Mouse (Mus musculus) kidney, postnatal 10 days (tissue): ENCODE measurements around the gene Scaper.
A peak's percentile ranks its signal among the peaks of the same experiment; 100 is the strongest.

Experiments used
- DNase-seq: peaks from one replicate; pipeline ENCODE4 v3.0.0; 2021; ENCODE audit warnings: mixed read lengths

Scaper gene

DNA sequence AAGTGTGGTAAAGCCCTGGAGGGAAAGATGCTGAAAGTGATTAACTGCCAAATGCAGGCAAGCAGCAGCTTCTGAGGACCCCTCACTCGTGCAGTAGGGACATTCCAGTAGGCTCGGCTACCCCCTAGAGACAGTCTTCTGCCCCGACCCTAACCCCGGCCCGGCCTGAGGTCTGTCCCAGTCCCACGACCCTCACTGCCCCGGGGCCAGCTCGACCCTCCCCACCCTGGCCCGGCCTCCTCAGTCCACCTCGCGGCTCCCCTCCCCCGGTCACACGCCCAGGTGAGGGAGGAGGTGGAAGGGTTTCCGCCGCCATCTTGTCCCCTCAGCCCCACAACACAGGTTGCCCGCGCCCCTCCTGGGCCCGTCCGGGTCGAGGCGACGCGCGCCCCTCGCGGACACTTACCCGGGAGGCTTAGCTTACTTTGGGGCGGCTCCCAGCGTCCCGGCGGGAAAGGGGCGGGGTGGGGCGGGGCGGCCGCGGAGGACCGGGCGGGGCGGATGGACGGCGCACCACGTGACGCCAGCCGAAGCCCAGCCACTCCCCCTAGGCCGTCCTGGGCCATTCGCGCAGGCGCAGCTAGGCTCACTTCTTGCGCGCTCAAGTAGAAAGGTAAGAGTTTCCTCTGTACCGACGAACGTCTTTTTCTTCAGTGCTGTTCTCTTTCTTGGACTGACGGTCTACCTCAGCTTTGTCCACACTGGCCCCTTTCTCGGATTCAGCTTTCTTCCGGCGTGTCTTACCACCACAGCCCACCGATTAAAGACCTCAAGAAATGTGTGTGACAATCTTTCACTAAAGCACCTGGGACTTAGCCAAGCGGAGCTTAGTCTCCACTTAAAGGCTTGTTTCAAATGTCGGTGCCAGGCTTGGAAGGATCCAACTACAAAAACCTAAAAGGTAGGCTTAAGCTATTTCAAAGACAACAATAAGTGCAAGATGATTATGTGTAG, at the start of gene Scaper:
Gene Scaper (minus strand): TSS at position 456 of the 954 bp plus-strand sequence.
- DNase-seq: peak; percentile 95

DNA sequence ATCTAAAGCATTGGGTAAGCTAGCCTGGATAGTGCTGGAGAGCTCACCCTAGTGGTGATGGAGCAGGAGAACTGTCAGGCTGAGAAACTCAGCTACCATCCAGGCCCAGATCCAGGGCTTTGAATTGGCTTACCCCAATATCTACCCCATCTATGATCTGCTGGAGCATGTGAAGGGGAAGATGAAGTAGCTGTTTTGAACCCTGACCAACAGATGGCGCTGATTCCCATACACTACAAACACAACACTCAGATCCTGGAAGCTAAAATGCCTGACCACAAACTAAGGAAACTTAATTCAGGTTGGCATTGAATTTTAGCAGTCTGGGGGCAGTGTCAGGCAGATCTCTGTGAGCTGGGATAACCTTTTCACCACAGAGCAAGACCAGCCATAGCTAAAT, 8.9 kb upstream of the Scaper start:
- peak; percentile 46 for DNase-seq

DNA sequence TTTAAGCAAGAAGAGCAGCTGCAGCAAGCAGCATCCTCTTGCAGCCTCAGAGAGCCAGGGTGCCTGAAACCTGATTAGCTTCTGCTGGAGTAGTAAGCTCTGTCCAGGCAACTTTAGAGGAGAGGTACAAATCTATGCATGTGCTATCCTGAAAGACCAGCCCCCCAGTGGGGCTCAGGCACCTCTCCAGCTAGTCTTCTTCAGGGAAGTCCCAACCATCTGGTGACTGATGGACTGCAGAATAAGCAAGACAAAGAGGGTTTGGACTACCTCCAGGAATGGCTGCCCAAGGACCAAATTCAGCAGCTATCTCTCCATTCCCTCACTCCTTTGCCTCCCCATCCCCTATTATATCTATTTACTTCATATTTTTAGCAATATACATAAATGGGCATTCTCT, 3.4 kb upstream of the Scaper start:
- no peak for DNase-seq

DNA sequence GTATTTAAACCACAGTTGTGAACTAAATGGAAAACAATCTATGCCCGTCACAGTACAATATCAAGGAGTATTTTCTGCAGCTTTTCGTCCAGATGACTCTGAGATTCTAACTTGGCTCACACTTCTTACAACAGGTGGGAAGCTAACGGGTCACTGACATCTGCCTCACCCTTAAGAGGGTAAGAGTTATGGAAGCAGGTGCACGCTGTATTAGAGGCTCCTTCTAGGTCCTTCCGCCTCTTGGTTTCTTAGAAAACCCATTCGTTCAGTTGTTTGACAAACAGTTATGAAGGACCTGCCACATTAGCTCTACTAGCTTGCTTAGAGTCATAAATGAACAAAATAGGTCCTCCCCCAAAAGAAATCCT, 683 bp upstream of the Scaper start:
- DNase-seq: no peak

DNA sequence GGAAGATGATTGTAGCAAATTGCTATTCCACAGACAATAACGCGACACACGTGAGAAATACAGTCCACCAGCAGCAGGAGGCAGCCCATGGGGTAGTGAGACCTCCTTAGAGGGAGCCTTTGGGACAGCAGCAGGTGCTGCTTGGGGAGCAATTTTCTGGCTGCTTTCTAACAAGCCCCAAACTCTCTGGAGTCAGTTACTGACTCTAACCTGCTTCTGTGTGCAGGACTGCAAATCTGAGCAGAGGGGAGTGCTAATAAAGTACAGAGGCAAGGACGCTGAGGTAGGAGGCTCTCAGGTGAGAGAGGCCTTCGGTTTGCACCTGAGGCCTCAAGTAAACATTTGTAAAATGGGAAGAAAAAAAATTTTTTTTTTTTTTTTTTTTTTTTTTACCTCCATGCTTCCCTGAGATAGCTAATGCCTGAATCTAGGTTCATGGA, 675 bp downstream of the Scaper start:
- peak; percentile 6 for DNase-seq

DNA sequence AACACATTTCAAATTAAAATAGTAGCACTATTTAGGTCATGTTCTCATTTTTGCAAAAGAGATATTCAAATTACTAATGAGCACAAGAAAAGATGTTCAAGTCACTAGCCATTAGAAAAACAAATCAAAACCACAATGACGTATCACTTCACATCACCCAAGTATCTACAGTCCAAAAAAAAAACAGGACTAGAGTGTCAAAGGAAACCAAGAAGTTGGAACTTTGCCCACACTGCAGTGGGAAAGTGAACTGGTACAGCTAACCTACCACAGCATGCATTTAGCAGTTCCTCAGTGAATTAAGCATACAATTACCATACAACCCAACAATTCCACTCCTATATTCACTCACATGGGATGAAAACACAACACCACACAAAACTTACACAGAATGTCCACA, 5.4 kb downstream of the Scaper start:
- no peak for DNase-seq

DNA sequence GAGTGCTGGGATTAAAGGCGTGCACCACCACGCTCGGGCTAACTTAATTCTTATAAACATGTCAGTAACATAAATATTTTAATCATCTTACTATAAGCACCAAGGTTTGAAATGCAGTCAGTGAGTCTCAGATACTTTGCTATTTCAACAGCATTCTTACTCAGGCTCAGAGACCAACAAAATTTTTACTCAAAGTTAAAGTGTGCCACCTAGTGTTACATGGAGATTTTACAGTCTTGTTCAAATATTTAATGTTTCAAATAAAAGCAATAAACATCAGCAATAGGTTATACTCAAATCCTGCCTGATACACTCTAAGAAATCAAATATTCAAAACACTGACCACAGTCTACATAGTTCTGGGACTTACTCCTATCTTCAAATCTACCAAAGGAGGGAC, 19.3 kb downstream of the Scaper start:
- no peak for DNase-seq

DNA sequence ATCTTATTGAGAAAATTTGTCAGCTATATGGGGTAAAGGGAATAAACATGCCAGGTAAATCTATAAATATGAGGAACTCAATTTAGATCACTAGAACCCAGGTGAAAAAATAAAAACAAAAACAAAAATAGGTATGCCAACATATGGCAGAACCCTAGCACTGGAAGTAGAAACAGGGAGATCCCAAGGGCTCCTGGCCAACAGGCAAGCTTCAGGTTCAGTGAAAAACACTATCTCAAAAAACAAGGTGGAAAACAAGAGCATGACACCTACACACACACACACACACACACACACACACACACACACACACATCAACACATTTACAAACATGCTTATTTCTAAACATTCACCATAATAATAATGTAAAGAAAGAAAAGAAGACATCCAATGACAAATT, 21.2 kb downstream of the Scaper start:
- no peak for DNase-seq

DNA sequence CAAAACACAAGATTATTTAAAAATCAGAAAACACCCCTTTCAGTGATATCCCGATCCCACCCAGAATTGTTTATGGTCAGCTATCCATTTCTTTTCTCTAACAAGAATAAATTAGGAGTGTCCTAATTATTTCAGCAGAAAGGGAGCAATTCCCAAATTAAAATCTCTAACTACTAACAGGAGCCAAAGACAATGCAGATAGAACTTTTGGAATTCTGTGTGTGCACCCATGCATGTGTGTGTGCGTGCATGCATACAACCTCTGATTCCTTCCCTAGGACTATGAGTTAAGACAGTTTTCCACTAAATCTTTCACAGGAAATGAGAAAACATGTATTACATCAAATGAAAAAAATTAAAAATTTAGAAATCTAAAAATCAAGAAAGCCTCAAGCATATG, 26.4 kb downstream of the Scaper start:
- no peak for DNase-seq

DNA sequence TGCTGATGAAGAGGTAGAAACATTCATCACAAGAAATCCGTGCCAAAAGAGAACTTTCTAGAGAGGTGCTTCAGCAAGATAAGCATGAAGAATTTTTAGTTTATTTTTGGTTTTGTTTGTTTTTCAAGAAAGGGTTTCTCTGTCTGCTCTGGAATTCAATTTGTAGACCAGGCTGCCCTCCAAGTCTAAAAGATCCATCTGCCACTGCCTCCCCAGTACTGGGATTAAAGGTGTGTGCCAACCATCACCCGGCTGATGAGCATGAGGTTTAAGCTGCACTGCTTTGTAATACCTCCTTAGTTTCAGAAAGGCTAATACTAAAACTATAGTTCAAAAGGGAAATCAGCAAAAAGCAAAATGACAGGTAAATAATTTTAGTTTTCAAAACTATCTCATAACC, 35.0 kb downstream of the Scaper start:
- DNase-seq: no peak

DNA sequence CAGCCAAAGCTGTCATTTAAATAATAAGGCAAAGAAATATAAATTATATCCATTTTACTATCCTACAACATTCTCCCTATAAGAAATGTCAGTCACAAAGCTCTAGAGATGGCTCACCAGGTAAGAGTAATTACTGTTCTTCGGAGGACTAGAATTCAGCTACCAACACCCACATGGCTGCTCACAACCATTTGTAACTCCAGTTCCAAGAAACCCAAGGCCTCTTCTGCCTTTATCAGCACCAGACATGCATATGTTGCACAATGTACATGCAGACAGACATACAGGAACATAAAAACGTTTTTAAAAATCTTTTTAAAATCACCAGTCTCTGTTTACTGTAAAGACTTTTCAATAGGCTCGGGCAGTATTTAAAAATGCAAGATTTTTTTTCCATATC, 36.3 kb downstream of the Scaper start:
- DNase-seq: no peak

DNA sequence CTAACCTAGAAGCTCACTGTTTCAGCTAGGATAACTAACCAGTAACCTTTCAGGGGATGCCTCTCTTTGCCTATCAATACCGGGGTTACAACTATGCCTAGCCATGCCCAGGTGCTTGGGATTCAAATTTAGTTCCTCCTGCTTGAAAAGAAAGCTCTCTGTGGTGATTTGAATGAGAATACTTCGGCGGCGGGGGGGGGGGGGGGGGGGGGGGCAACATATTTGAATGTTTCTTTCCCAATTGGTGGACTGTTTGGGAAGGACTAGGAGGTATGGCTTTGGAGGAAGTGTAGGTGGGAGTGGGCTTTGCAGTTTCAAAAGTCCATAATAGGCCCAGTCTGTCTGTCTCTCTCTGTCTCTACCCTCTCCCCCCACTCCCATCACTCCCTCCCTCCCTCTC, 37.4 kb downstream of the Scaper start:
- no peak for DNase-seq

DNA sequence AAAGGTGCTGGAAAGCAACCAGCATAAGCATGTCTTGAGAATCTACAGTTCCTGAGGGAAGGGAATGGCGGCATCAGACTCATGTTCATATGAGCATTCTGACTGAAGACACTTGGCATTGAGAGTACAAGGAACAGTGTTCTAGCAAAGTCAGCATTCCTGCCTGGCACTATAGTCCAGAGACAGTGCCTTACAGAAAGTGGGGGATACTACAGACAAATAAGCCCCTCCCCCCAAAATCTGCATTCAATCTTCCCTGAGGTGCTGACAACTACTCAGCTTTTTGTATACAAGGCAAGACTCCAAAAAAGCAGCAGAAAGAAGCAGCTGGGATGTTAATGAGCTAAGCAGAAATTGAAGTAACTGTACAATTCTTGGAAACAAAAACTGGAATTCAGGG, 59.9 kb downstream of the Scaper start:
- DNase-seq: no peak

DNA sequence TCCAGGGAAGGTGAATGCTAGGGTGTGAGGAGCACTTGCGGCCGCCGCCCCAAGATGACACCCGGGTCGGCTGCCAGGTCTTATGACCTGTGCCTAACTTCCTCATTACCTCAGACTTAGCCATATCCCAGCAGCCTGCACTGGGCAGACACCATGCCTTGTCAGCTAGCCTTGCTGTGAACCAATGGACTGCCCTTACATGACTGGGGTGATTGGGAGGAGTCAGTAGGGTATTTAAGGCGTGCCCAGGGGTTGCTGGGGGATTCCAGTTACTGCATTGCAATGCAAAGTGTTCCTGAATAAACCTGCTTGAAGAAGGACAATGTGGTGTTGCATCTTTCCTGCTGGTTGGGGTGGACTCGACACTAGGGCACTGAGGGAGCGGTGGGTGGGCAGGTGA, 148.5 kb downstream of the Scaper start:
- DNase-seq: no peak

DNA sequence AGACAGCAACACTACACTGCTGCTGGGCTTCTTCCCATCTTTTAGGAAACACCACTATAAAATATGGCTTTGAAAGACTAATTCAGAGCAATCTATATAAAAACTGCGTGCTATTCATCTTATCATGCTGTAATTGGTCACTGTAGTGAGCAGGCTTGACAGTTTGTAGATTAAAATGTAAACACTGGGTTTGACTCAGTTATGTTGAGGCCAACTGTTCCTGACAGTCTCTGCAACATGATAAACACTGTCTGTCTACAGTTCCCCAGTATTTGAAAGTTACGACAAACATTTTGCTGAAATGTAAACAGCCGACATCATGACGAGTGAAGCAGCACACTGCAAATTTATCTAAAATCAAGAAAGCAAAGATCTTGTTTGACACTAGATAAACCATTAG, 225.9 kb downstream of the Scaper start:
- DNase-seq: no peak

DNA sequence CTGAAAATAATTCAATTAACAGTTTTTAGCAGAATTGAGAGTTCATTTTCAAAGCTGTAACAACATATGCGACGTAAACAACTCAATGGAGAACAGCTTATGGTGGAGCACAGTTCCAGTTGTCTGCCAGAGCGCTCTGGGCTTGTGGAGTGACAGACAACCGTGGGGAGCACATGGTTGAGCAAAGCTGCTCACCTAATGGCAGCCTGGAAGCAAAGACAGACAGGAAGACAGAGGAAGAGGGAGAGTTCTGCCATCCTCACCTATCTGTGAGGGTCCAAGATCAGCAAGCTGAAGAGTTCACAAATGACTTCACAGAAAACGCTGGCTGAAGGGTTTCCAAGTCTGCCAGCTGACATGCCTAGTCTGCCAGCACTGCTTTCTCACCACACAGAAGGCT, 227.4 kb downstream of the Scaper start:
- no peak for DNase-seq

DNA sequence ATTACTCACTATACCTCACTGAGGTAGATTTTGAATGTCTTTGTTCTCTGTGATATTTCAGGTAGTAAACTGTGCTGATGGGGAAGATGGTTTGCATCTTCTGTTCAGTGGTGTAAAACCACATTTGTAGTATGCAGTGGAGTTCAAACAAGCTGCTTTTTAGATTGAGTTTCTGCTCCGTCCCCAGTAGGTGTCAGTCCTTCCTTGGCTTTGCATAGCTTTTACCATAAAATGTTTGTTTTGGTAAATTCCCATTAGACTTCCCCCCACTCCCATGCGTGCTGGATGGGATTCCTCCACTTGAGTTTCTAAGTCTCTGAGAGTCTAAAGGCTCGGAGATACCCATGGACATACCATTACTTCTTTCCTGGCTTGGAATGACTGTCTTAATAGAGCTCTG, 231.3 kb downstream of the Scaper start:
- DNase-seq: peak; percentile 6

DNA sequence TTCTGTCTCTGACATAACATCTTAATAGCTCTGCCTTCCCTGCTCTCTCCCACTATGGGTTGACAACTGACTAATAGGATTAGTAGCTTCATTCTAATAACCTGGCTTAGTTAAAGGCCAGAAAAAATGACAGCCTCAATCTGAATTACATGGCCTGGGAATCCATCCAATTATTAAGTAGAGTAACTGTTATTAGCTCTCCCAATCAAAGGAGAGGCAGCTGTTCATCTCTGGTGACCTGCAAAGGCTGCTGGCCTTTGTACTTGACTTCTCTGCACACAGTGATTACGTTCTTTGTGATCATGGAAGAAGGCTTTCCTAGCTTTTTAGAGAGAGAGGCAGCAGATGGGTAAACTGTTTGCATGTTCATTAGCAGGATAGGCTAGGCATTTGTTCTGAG, 242.6 kb downstream of the Scaper start:
- no peak for DNase-seq

DNA sequence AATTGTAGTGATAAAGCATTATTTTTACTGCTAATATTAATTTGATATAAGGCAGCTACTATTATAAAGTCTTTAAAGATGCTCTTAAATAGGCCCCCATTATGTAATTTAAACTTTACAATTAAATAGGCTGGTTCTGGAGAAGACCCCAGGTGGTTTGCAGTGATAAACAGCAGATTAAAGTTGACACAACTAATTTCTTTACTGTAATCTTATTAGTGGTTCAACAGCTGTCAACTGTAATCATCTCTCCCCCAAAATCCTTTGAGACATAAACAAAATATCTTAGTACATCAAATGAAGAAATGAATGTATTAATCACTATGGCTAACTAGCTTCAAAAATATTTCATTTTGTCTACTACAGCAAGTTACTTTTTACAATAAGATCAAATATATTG, 260.8 kb downstream of the Scaper start:
- no peak for DNase-seq

DNA sequence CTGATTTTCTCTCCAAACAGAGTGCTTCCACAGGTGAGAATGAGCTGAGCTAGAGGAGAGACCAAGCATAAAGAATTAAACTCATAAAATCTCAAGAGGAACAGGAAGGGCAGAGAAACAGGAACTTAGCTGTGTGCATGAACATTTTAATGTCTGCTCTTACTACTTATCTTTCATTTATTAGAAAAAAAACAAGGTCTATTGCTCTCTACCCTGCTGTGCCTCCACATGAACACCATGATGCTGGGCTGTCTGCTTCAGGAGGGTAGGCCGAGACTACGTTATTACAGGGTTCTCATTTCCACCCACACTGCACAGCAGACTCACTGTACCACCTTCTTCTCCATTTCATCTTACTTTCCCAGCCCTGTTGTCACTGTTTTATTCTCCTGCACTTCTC, 291.5 kb downstream of the Scaper start:
- no peak for DNase-seq

DNA sequence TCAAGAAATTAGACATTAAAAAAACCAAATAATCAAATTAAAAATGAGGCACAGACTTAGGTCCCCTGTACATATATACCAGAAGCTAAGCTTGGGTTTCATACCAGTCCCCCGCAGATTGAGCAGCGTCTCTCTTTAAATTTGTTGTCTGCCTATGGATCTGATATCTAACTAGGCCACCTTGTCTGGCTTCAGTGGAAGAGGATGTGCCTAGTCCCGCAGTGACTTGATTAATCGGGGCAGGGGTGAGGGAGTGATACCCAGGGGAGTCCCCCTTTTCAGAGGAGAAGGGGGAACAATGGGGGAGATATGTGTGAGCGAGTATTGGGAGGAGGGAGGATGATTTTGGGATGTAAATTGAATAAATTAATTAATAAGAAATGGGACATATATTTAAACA, 310.9 kb downstream of the Scaper start:
- no peak for DNase-seq

DNA sequence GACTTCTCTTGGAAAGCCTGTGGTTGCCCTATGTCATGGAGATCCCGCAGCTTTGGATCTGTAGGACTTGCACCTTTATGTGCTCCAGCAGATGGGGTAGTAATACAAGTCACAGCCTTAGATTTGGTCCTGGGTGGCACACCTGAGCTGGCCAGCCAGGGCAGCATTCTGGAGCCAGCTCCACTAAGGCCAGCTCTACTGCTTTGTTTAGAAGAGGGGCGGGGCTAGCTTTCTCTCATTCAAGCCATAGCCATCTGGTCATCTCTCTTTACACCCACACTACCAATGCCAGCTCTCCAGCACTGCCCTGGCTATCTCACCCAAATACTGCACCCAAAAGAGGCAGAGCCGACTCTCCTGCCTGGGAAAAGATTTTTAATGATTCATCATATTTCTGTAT, 323.2 kb downstream of the Scaper start:
- DNase-seq: no peak

DNA sequence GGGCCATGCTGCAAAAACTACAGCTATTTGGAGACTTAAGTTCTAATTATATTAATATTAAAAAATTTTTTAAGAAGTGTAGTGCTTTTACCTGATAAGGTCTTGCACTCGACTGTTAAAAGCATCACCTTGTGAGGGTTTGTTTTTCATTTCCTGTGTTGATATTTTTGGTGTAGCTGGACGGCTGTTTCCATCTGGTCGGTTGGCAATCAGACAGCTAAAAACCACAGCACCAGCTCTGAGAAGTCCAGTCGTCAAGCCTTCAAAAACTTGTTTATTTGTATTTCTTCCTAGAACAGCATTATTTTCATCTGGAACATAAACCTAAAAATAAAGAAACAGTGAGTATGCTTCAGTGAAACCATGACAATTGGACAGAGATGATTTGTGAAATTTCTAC, 328.2 kb downstream of the Scaper start:
- DNase-seq: peak; percentile 53

DNA sequence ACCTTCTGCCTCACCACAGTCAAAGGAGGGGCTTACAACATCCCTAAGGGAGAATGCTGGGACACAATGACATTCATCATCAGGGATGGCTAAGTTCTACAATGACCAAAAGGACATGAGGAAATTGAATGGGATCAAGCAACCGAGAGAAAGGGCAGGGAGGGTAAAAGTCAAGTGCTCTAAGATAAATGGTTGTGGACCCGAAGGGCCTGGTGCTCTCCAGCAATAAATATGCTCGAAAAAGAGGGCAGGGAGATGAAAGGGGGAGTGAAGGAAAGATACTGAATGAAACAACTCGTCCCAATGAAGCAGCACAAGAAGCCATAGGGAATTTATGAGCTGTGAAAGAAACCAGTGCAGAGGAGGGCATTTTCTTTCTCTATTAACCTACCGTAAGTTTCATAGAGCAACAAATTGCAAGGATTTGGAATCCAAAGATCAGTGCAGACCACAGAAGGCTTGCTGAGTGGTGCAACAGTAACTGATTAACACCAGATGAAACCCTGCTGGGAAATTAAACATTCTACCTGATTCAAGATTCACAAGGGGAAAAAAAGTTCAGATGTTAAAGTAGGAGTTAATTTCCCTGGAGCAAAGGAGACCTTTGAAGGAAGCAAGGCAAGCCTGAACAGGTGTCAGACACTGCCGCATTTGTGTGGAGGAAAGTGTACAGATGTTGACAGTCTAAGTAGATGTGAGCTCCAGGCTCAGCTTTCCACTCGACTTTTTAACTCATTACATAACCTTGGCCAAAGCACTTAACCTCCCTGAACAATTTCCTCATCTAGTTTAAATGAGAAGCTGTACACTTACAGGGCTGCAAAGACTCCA, 329.0 kb downstream of the Scaper start:
- DNase-seq: no peak
